Mouse (Mus musculus) stomach, postnatal 0 days (tissue): Measurements from ENCODE around the gene Emp2.

Experiments
- CTCF ChIP-seq: IDR thresholded peaks from 2 replicates; pipeline ENCODE4 v1.5.1; 2016; ENCODE audit warnings: antibody characterized with exemption, low read depth, mild to moderate bottlenecking, moderate library complexity
- EP300 ChIP-seq: optimal IDR thresholded peaks from 2 replicates; pipeline ENCODE3; 2016; ENCODE audit warnings: antibody characterized with exemption

DNA sequence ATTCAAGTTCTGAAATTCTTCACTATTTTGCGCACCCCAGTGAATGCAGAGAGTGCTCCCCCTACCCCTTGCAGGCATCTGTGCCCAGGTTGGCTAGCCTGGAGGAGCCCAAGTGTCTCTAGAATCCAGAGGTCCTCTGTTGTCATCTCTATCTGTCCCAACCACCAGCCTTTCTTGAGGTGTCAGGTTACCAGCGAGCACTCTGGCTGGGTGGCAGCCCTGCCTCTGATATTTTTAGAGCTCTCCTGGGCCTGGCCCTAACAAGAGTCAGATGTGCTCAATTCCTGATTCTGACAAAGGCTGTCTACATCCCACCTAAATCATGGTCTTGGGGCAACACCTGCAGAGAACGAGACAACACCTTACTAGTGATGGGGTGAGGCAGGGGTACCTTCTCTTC is 2.7 kb downstream of the Emp2 start:
- TF ChIP-seq CTCF (no peak), EP300 (no peak)
